Mouse (Mus musculus) midbrain, embryonic 13.5 days (tissue): Measurements from ENCODE around the gene Mcrs1. TPM values are rescaled to one million over a fixed set of nuclear protein-coding genes. Genes with fewer than 3 reads are reported as not detected.
"Not testable (repeated sequence)": the region's sequence is repeated elsewhere in the genome, so short reads cannot be mapped to it uniquely, and the experiment has no call there.

Experiments
- ATAC-seq: fragments of 200-750 bp; cut with Nextera tagmentation; 2 replicates; pipeline ENCODE4 v1.8.0; 2017; ENCODE audit warnings: mild to moderate bottlenecking, moderate TSS enrichment, moderate library complexity
- H3K27ac ChIP-seq: fragments of 300-500 bp; sonication (generic); 2 replicates; pipeline ENCODE4 v1.5.1; 2015; ENCODE audit warnings: inconsistent platforms, mild to moderate bottlenecking, moderate library complexity
- H3K27me3 ChIP-seq: fragments of 300-500 bp; sonication (generic); 2 replicates; pipeline ENCODE4 v1.6.1; 2015; ENCODE audit warnings: mild to moderate bottlenecking, inconsistent platforms
- H3K36me3 ChIP-seq: fragments of 300-500 bp; sonication (generic); 2 replicates; pipeline ENCODE4 v1.6.1; 2015; ENCODE audit warnings: mild to moderate bottlenecking, inconsistent platforms
- H3K4me1 ChIP-seq: fragments of 300-500 bp; sonication (generic); replicated peaks from 2 replicates; pipeline ENCODE4 v1.6.1; 2015; ENCODE audit warnings: inconsistent platforms
- H3K4me2 ChIP-seq: fragments of 300-500 bp; sonication (generic); replicated peaks from 2 replicates; pipeline ENCODE4 v1.6.1; 2015; ENCODE audit warnings: moderate library complexity, mild to moderate bottlenecking, inconsistent platforms
- H3K4me3 ChIP-seq: fragments of 300-500 bp; sonication (generic); replicated peaks from 2 replicates; pipeline ENCODE4 v1.5.1; 2015; ENCODE audit warnings: mild to moderate bottlenecking, inconsistent platforms
- H3K9ac ChIP-seq: fragments of 300-500 bp; sonication (generic); replicated peaks from 2 replicates; pipeline ENCODE4 v1.6.1; 2015; ENCODE audit warnings: mild to moderate bottlenecking, inconsistent platforms
- H3K9me3 ChIP-seq: fragments of 300-500 bp; sonication (generic); 2 replicates; pipeline ENCODE4 v1.6.1; 2016; ENCODE audit warnings: mild to moderate bottlenecking, inconsistent platforms
- WGBS: fragments of 180-500 bp; shearing (Covaris S2); methylation state at CpG from one replicate; pipeline ENCODE4 v1.1.7; 2015; 5-methylcytosine and 5-hydroxymethylcytosine counted together
- polyA plus RNA-seq: library from polyadenylated mRNA; unstranded; fragments of >200 nt; fragmentation: Nextera tagmentation; extraction: Ambion mirVana; gene quantifications from 2 replicates; pipeline ENCODE4 v1.2.1, GENCODE M21; 2015

Gene Mcrs1
- polyA plus RNA-seq, 1 experiment from 2014 or later, result 218 TPM

- no peak overlapping the region for H3K9ac ChIP-seq
- WGBS, result 90% methylated on average over 2 of the region's 2 CpGs
- 0 out of 2 replicates have a peak, but pooled peaks cover 6% of the 10 kb centered on the region for H3K4me1 ChIP-seq
- H3K36me3 ChIP-seq, result no peaks in the 10 kb centered on the region
- H3K27ac ChIP-seq, result no peak overlapping the region
- no peak overlapping the region for H3K4me3 ChIP-seq
- no peaks in the 10 kb centered on the region for H3K9me3 ChIP-seq
- no peaks in the 10 kb centered on the region for H3K27me3 ChIP-seq
- ATAC-seq, result no peak
- no peak overlapping the region for H3K4me2 ChIP-seq
Measured at GRCm38 (mm10) chr15:99264363-99264762, 12.6 kb upstream of the Mcrs1 start.

- no peaks in the 10 kb centered on the region for H3K36me3 ChIP-seq
- 51% methylated on average over 10 of the region's 10 CpGs for WGBS
- ATAC-seq, result no peak
- H3K4me3 ChIP-seq, result no peak overlapping the region
- 0 out of 2 replicates have a peak, but pooled peaks cover 6% of the 10 kb centered on the region for H3K4me1 ChIP-seq
- H3K9ac ChIP-seq, result no peak overlapping the region
- no peak overlapping the region for H3K4me2 ChIP-seq
- no peaks in the 10 kb centered on the region for H3K9me3 ChIP-seq
- H3K27me3 ChIP-seq, result no peaks in the 10 kb centered on the region
- no peak overlapping the region for H3K27ac ChIP-seq
Measured at GRCm38 (mm10) chr15:99262702-99263101, 10.9 kb upstream of the Mcrs1 start.

GRCm38 (mm10) chr15:99259730-99260252, 8.0 kb upstream of the Mcrs1 start:
- 4% methylated on average over 7 of the region's 10 CpGs for WGBS
- no peak overlapping the region for H3K9ac ChIP-seq
- H3K4me2 ChIP-seq, result peak overlapping the region; percentile 40
- H3K9me3 ChIP-seq, result no peaks in the 10 kb centered on the region
- H3K4me3 ChIP-seq, result peak overlapping the region; percentile 23; the same call in 1 of the 2 replicates
- H3K27ac ChIP-seq, result peak overlapping the region; percentile 14; the same call in 1 of the 2 replicates
- peak; percentile 66; the same call in 1 of the 2 replicates for ATAC-seq
- no peaks in the 10 kb centered on the region for H3K36me3 ChIP-seq
- 0 out of 2 replicates have a peak, but pooled peaks cover 6% of the 10 kb centered on the region for H3K4me1 ChIP-seq
- H3K27me3 ChIP-seq, result no peaks in the 10 kb centered on the region

- Histone ChIP-seq H3K9me3 (no peaks in the 10 kb centered on the region), H3K9ac (no peak overlapping the region), H3K4me2 (peak overlapping the region; percentile 40), H3K27me3 (no peaks in the 10 kb centered on the region), H3K4me1 (0 out of 2 replicates have a peak, but pooled peaks cover 6% of the 10 kb centered on the region), H3K4me3 (no peak overlapping the region), H3K27ac (peak overlapping the region; percentile 10; the same call in 1 of the 2 replicates), H3K36me3 (no peaks in the 10 kb centered on the region)
- 68% methylated on average over 8 of the region's 8 CpGs for WGBS
- ATAC-seq, result peak; percentile 37
Measured at GRCm38 (mm10) chr15:99259167-99259729, 7.5 kb upstream of the Mcrs1 start.

GRCm38 (mm10) chr15:99255241-99255749, 3.5 kb upstream of the Mcrs1 start:
- Histone ChIP-seq H3K27ac (no peak overlapping the region), H3K9ac (no peak overlapping the region), H3K9me3 (no peaks in the 10 kb centered on the region), H3K4me2 (no peak overlapping the region), H3K4me1 (peaks cover 25% of the 10 kb centered on the region), H3K36me3 (no peaks in the 10 kb centered on the region), H3K27me3 (no peaks in the 10 kb centered on the region), H3K4me3 (no peak overlapping the region)
- 86% methylated on average over 6 of the region's 6 CpGs for WGBS
- ATAC-seq, result no peak

- Histone ChIP-seq H3K9me3 (no peaks in the 10 kb centered on the region), H3K4me1 (peaks cover 26% of the 10 kb centered on the region), H3K27me3 (no peaks in the 10 kb centered on the region), H3K9ac (no peak overlapping the region), H3K4me2 (no peak overlapping the region), H3K36me3 (peaks cover 4% of the 10 kb centered on the region; the same call in 1 of the 2 replicates), H3K4me3 (no peak overlapping the region), H3K27ac (no peak overlapping the region)
- ATAC-seq, result no peak
- WGBS, result 83% methylated on average over 2 of the region's 2 CpGs
Measured at GRCm38 (mm10) chr15:99254477-99255005, 2.8 kb upstream of the Mcrs1 start.

GRCm38 (mm10) chr15:99253772-99254171, 2.0 kb upstream of the Mcrs1 start:
- over 99% methylated on average over 6 of the region's 6 CpGs for WGBS
- Histone ChIP-seq H3K9me3 (no peaks in the 10 kb centered on the region), H3K36me3 (peaks cover 11% of the 10 kb centered on the region), H3K4me3 (no peak overlapping the region), H3K9ac (no peak overlapping the region), H3K4me1 (peaks cover 26% of the 10 kb centered on the region), H3K27me3 (no peaks in the 10 kb centered on the region), H3K4me2 (no peak overlapping the region), H3K27ac (no peak overlapping the region)
- ATAC-seq, result no peak

GRCm38 (mm10) chr15:99253175-99253479, 1.4 kb upstream of the Mcrs1 start:
- H3K27ac ChIP-seq, ATAC-seq, H3K27me3 ChIP-seq, H3K9ac ChIP-seq, H3K9me3 ChIP-seq: not testable (repeated sequence)
- 43% methylated on average over 2 of the region's 2 CpGs for WGBS
- Histone ChIP-seq H3K4me1 (peaks cover 26% of the 10 kb centered on the region), H3K36me3 (peaks cover 18% of the 10 kb centered on the region), H3K4me3 (peak overlapping the region; percentile 50), H3K4me2 (peak overlapping the region; percentile 93)

GRCm38 (mm10) chr15:99252381-99253174, 817 bp upstream of the Mcrs1 start:
- peak; percentile 45 for ATAC-seq
- peak overlapping the region; percentile 66 for H3K9ac ChIP-seq
- WGBS, result 5% methylated on average over 22 of the region's 22 CpGs

GRCm38 (mm10) chr15:99251111-99251510, 650 bp downstream of the Mcrs1 start:
- H3K27me3 ChIP-seq, ATAC-seq, H3K27ac ChIP-seq, H3K9me3 ChIP-seq: not testable (repeated sequence)
- peaks cover 38% of the 10 kb centered on the region for H3K36me3 ChIP-seq
- peak overlapping the region; percentile 50 for H3K4me3 ChIP-seq
- peak overlapping the region; percentile 93 for H3K4me2 ChIP-seq
- peak overlapping the region; percentile 68 for H3K9ac ChIP-seq
- WGBS, result under 1% methylated on average over 14 of the region's 15 CpGs
- H3K4me1 ChIP-seq, result peaks cover 26% of the 10 kb centered on the region

More at GRCm38 (mm10) chr15:99252381-99253174, 817 bp upstream of the Mcrs1 start:
- H3K27me3 ChIP-seq, result no peaks in the 10 kb centered on the region
- no peaks in the 10 kb centered on the region for H3K9me3 ChIP-seq
- peak overlapping the region; percentile 93 for H3K4me2 ChIP-seq
- H3K36me3 ChIP-seq, result peaks cover 23% of the 10 kb centered on the region
- H3K4me1 ChIP-seq, result peaks cover 26% of the 10 kb centered on the region
- peak overlapping the region; percentile 50 for H3K4me3 ChIP-seq
- H3K27ac ChIP-seq, result peak overlapping the region; percentile 93

- Histone ChIP-seq H3K9ac (0 out of 2 replicates have a peak overlapping the region, but pooled peaks have one; percentile 28), H3K36me3 (peaks cover 50% of the 10 kb centered on the region), H3K4me2 (0 out of 2 replicates have a peak overlapping the region, but pooled peaks have one; percentile 93), H3K27ac (no peak overlapping the region), H3K4me3 (no peak overlapping the region), H3K27me3 (no peaks in the 10 kb centered on the region), H3K4me1 (peaks cover 26% of the 10 kb centered on the region), H3K9me3 (no peaks in the 10 kb centered on the region)
- no peak for ATAC-seq
- 92% methylated on average over 11 of the region's 11 CpGs for WGBS
Measured at GRCm38 (mm10) chr15:99249938-99250337, 1.8 kb downstream of the Mcrs1 start.

- no peak overlapping the region for H3K4me3 ChIP-seq
- H3K27ac ChIP-seq, result no peak overlapping the region
- no peaks in the 10 kb centered on the region for H3K27me3 ChIP-seq
- H3K4me1 ChIP-seq, result peaks cover 26% of the 10 kb centered on the region
- no peak for ATAC-seq
- 91% methylated on average over 9 of the region's 9 CpGs for WGBS
- H3K9me3 ChIP-seq, result no peaks in the 10 kb centered on the region
- H3K9ac ChIP-seq, result no peak overlapping the region
- no peak overlapping the region for H3K4me2 ChIP-seq
- H3K36me3 ChIP-seq, result peaks cover 59% of the 10 kb centered on the region
Measured at GRCm38 (mm10) chr15:99248972-99249371, 2.8 kb downstream of the Mcrs1 start.
